Mouse (Mus musculus): ENCODE results near the gene Fam228b. TPM values are rescaled to one million over a fixed set of nuclear protein-coding genes. Genes with fewer than 3 reads are reported as not detected.
"Not testable (repeated sequence)": the region's sequence is repeated elsewhere in the genome, so short reads cannot be mapped to it uniquely, and the experiment has no call there.

Gene Fam228b
- polyA plus RNA-seq, 1 experiment = 5.7 TPM

DNA sequence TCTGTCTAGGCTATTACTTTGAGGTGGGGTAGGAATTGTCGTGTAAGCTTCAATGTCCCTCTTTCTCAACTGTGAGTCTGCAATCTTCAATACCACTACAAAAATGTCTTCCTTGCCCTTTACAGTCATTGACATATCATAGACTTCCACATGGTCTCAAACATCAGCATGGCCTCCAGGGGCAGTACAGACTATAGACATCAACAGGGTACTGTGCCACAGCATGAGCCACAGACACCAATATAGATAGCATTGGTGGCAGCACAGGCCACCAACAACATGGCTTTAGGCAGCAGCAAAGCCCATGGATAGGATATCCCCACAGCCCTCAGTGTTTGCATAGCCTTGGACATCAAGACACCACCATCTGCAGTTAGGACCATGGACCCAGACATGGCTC lies 12.2 kb upstream of the Fam228b start:
- no peak for DNase-seq (ENCODE audit: low read depth)
- TF ChIP-seq POLR2A (IDR thresholded peaks at IDR 0.05; ENCODE audit: borderline replicate concordance, extremely low read depth, insufficient read depth, insufficient read length, poor library complexity, severe bottlenecking) = no peak

DNA sequence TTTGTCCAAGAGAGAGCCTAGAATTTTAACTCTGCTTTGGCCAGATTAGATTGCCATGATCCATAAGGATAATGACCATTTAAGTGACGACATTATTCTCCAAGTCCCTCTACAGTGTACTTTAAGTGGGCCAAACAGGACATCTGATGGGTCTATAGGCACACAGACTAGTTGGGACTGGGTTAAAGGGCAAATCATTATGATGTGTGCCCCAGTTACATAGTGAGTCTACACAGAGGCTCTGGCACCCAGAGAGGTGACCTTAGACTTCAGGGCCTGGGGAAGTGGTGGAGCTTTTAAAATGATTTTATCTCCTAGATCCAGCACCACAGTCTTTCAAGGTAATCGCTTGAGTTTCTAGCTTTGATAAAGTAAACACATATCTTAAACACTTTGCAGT lies 11.2 kb upstream of the Fam228b start:
- no peak for DNase-seq (ENCODE audit: low read depth)
- TF ChIP-seq POLR2A (IDR thresholded peaks at IDR 0.05; ENCODE audit: borderline replicate concordance, extremely low read depth, insufficient read depth, insufficient read length, poor library complexity, severe bottlenecking) (no peak), CTCF (IDR thresholded peaks at IDR 0.05; ENCODE audit: borderline replicate concordance, extremely low read depth, insufficient read depth, insufficient read length) (no peak)

DNA sequence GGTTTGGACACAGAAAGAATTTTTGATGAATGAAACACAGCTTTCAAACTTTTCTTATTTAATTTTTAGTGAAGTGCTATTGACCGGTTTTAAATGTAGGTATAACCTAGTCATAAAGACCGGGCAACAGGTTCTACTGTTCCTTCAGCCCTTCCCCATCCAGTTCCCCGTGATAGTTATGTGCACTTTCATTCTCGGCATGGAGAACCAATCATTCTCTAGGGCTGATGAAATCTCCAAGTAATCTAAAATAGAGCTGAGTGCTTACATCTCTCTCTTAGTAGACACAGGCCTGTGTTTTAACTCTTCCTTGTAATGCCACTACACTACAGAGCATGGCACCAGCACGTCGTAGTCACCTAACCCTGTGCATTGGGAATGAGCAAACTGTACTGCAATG lies 8.7 kb upstream of the Fam228b start:
- no peak for TF ChIP-seq CTCF (IDR thresholded peaks at IDR 0.05; ENCODE audit: borderline replicate concordance, extremely low read depth, insufficient read depth, insufficient read length)
- no peak for DNase-seq (ENCODE audit: low read depth)

GRCm38 (mm10) chr12:4775588-4775949 lies 6.5 kb upstream of the Fam228b start:
- TF ChIP-seq POLR2A (IDR thresholded peaks at IDR 0.05; ENCODE audit: borderline replicate concordance, extremely low read depth, insufficient read depth, insufficient read length, poor library complexity, severe bottlenecking) (no peak), CTCF (IDR thresholded peaks at IDR 0.05; ENCODE audit: borderline replicate concordance, extremely low read depth, insufficient read depth, insufficient read length) (no peak)

GRCm38 (mm10) chr12:4774895-4775587 lies 6.0 kb upstream of the Fam228b start:
- no peak for DNase-seq (ENCODE audit: low read depth)
- TF ChIP-seq CTCF (IDR thresholded peaks at IDR 0.05; ENCODE audit: borderline replicate concordance, extremely low read depth, insufficient read depth, insufficient read length) = no peak
- no peak for TF ChIP-seq POLR2A (IDR thresholded peaks at IDR 0.05; ENCODE audit: borderline replicate concordance, extremely low read depth, insufficient read depth, insufficient read length, poor library complexity, severe bottlenecking)

More at GRCm38 (mm10) chr12:4775588-4775949, 6.5 kb upstream of the Fam228b start:
- DNase-seq (ENCODE audit: low read depth) = no peak

GRCm38 (mm10) chr12:4769333-4769723 lies 261 bp upstream of the Fam228b start:
- TF ChIP-seq CTCF (IDR thresholded peaks at IDR 0.05; ENCODE audit: borderline replicate concordance, extremely low read depth, insufficient read depth, insufficient read length) (no peak), POLR2A (IDR thresholded peaks at IDR 0.05; ENCODE audit: borderline replicate concordance, extremely low read depth, insufficient read depth, insufficient read length, poor library complexity, severe bottlenecking) (no peak)
- DNase-seq (ENCODE audit: low read depth) = no peak

DNA sequence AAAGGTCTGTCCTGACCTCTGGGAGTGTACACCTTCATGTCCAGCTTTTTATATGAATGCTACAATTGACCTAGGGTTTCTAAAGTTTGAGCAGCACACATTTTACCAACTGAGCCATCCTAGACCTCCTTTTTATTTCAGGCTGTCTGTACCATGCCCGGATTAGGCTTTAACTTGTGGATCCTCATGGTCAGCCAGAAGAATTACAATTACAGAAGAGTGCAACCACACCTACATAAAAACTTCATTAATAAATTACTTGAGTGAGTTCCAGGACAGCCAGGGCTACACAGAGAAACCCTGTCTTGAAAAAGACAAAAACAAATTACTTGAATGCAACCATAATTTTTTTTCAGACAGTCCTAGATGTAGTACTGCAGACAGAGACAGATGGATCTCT lies 12.0 kb downstream of the Fam228b start:
- TF ChIP-seq POLR2A (IDR thresholded peaks at IDR 0.05; ENCODE audit: borderline replicate concordance, extremely low read depth, insufficient read depth, insufficient read length, poor library complexity, severe bottlenecking) = no peak
- TF ChIP-seq CTCF (IDR thresholded peaks at IDR 0.05; ENCODE audit: borderline replicate concordance, extremely low read depth, insufficient read depth, insufficient read length) = no peak
- DNase-seq (ENCODE audit: low read depth) = no peak

- DNase-seq (ENCODE audit: low read depth) = not testable (repeated sequence)
Measured at GRCm38 (mm10) chr12:4754451-4754850, 14.6 kb downstream of the Fam228b start.

DNA sequence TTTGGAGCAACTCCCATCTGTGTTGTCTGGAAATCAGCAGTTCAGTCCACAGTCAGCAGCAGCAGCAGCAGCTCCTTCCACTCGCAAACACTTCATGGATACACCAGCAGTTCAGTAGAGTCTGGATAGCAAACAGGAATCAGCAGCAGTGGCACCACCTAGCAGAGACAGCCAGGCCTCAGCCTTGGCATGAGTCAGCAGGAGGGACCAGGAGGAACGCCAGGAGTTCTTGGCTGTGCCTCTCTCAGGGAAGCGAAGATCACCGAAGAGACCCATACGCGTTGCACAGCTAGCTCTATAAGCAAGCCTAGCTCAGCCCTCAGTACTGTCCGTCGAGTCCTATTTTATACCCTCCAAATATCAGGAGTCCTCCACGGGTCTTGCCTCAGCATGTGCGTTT lies 24.6 kb downstream of the Fam228b start:
- no peak for TF ChIP-seq POLR2A (IDR thresholded peaks at IDR 0.05; ENCODE audit: borderline replicate concordance, extremely low read depth, insufficient read depth, insufficient read length, poor library complexity, severe bottlenecking)
- TF ChIP-seq CTCF (IDR thresholded peaks at IDR 0.05; ENCODE audit: borderline replicate concordance, extremely low read depth, insufficient read depth, insufficient read length) = no peak
- no peak for DNase-seq (ENCODE audit: low read depth)

- DNase-seq (ENCODE audit: low read depth) = no peak
- TF ChIP-seq CTCF (IDR thresholded peaks at IDR 0.05; ENCODE audit: borderline replicate concordance, extremely low read depth, insufficient read depth, insufficient read length) (no peak), POLR2A (IDR thresholded peaks at IDR 0.05; ENCODE audit: borderline replicate concordance, extremely low read depth, insufficient read depth, insufficient read length, poor library complexity, severe bottlenecking) (no peak)
Measured at GRCm38 (mm10) chr12:4742183-4742582, 26.9 kb downstream of the Fam228b start.

DNA sequence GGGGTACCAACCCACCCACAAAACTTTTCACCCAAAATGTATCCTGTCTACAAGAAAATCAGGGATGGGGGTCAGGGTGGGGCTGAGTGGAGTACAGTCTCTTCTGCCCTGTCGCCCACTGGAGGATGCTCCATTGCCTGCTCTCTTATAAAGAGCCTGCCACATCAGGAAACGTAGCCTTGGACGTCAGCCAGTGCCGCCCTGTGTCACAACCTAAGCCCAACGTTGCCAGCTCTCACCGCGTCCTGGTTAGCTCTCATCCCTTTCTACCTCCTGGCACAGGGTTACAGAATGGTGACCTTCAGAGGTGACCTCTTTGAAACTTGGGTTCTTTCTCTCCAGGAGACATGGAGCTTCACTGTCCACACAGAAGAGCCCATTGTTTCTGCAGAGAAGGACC lies 28.2 kb downstream of the Fam228b start:
- TF ChIP-seq POLR2A (IDR thresholded peaks at IDR 0.05; ENCODE audit: borderline replicate concordance, extremely low read depth, insufficient read depth, insufficient read length, poor library complexity, severe bottlenecking) (no peak), CTCF (IDR thresholded peaks at IDR 0.05; ENCODE audit: borderline replicate concordance, extremely low read depth, insufficient read depth, insufficient read length) (no peak)
- DNase-seq (ENCODE audit: low read depth) = no peak

GRCm38 (mm10) chr12:4738031-4738576 lies 31.0 kb downstream of the Fam228b start, which contains the start of gene Fam228a:
TSS of gene Fam228a (minus strand) at chr12:4738430.
- no peak for TF ChIP-seq POLR2A (IDR thresholded peaks at IDR 0.05; ENCODE audit: borderline replicate concordance, extremely low read depth, insufficient read depth, insufficient read length, poor library complexity, severe bottlenecking)
- no peak for TF ChIP-seq CTCF (IDR thresholded peaks at IDR 0.05; ENCODE audit: borderline replicate concordance, extremely low read depth, insufficient read depth, insufficient read length)

More at GRCm38 (mm10) chr12:4738031-4738576, 31.0 kb downstream of the Fam228b start, which contains the start of gene Fam228a:
- DNase-seq (ENCODE audit: low read depth) = no peak

All from brain, embryonic 14.5 days (tissue).